Mouse (Mus musculus) cerebellum, adult 9-10 months (tissue): ENCODE data around the gene Morn1.

Experiments
- DNase-seq: peaks from one replicate; pipeline ENCODE4 v3.0.0; 2022

Morn1 gene

DNA sequence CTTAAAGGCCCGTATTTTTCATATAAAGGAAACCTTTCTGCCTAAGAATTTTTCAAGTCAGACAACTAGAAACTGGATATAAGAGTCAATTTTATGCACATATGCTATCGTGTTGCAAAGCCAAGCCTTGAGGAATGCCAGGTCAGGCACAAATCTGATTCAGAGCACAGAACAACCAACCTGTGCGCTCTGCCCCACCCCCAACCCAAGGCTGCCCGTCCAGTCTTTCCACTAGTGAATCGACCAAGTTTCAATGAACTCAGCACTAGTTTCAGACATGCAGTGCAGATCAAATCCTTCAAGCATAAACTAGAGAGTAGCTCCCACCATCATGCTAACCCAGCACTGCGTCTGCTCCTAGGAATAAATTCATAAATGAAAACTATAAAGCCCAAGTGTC is 6.7 kb upstream of the Morn1 start:
- DNase-seq = no peak

GRCm38 (mm10) chr4:155083553-155083952 is 2.8 kb upstream of the Morn1 start:
- no peak for DNase-seq

- no peak for DNase-seq
Measured at GRCm38 (mm10) chr4:155084351-155084750, 2.0 kb upstream of the Morn1 start.

DNA sequence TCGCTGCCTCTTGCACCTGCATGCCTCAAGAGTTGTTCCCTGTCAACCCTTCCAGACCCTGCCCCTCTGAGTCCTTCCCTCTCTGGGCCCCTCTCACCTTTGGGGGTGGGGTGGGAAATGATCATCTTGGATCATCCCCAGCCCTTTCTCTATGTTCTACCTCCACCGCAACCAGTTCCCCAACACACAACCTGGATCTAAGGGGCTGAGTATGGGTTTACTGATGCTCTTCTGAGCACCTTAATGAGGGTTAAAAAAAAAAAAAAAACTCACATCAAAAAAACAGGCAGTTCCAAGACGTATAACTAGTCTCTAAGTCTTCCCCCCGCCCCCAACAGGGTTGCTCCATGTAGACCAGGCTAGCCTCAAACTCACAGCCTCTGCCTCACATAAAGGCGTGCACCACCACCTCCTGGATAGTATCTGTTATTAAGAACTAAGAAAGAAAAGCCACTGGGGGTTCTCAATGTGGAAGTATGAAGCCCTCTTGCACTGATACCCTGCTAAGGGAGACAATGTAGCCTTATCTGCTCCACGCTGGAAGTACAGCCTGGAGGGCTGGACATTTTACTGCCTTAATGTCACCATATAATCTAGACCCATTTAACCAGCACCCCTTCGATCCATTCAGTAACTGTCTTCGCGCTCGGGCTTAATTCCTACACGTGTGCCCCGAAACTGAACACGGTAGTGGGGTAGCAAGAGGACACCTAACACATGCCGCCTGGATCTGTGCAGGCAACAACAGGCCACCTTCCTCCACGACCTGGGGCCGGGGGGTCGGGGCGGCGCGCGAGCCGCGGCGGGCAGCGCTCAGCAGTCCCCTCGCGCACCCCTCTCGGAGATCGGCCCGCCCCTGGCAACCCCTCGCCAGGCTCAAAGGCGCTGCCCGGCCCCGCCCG is 920 bp upstream of the Morn1 start:
- peak; percentile 58 for DNase-seq

DNA sequence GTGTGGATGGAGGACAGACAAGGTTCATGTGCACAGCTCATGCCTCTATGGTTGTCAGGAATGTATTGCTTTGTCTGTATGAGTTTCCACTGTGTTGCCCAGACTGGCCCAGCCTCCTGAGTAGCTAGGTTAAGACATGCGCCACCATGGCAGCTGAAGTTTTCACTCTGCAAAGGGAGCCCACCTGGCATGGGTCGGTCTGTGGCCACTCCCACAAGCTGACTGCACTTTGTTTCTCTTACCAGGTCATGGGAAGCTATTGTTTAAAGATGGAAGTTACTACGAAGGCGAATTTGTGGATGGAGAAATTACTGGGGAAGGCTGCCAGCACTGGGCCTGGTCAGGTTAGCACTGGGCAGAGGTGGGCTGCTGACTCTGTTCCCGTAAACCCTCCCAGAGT is 2.9 kb downstream of the Morn1 start:
- peak; percentile 52 for DNase-seq

- peak; percentile 53 for DNase-seq
Measured at GRCm38 (mm10) chr4:155090147-155090546, 3.8 kb downstream of the Morn1 start.

DNA sequence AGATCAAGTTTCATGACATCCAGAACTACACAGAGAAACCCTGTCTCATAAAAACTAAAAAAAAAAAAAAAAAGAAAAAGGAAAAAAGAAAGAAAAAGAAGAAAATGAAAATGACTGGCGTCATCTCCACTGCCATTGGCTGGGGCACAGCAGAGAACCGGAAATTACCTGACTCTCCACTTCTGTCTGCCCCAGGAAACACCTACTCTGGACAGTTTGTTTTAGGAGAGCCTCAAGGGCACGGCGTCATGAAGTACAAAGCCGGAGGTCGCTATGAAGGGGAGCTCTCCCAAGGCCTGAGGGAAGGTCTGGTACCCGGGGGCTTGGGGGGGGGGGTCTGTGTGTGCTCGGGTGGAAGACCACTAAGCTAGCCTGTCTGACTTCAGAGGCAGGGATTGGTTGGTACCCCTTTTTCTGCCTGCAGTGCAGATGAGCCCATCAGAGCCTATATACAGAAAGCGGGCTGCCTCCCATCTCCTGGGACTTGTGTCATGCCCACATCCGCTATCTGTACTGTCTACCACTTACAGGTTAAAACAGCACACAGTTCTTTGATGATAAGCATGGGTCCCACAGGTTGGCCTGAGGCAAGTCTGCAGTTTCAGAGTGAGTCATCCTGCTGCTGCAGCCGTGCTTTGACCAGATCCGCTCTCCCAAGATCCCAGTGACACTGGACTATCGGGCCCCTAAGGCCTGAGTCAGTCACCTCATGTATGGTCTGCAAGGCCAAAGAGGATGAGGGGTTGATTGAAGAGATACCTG is 4.5 kb downstream of the Morn1 start:
- peak; percentile 40 for DNase-seq

GRCm38 (mm10) chr4:155092718-155093430 is 6.5 kb downstream of the Morn1 start:
- peak; percentile 97 for DNase-seq

GRCm38 (mm10) chr4:155093431-155094149 is 7.2 kb downstream of the Morn1 start:
- no peak for DNase-seq

- DNase-seq = peak; percentile 72
Measured at GRCm38 (mm10) chr4:155094565-155094964, 8.2 kb downstream of the Morn1 start.

DNA sequence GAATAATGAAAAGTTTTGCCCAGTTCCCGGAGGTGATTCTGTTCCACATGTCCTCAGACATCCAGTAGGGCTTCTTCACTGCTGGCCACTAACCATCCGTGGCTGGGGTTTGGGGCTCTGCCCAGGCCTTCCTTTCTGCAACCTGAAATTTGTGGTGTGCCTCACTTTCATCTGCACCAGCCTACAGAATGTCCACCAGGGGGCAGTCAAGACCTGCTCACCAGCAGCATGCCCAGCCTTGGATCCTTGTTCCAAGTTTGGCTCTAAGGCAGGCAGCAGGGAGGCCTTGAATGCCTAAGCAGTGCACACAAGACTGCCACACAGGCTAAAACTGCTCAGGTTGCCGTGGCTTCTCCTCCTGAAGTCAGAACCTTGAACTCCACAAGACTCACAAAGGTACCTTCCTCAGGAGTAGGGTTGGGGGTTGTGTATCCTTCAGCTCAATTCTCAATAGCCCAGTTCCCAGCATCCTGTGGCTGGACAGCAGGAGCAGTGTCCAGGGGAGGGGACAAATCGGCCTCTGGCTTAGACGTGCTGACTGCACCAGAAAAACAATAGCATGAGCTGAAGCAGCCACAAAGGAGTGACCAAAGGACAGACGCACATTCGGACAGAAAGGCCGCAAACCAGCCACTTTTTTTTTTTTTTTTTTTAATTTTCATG is 9.0 kb downstream of the Morn1 start:
- peak; percentile 96 for DNase-seq

DNA sequence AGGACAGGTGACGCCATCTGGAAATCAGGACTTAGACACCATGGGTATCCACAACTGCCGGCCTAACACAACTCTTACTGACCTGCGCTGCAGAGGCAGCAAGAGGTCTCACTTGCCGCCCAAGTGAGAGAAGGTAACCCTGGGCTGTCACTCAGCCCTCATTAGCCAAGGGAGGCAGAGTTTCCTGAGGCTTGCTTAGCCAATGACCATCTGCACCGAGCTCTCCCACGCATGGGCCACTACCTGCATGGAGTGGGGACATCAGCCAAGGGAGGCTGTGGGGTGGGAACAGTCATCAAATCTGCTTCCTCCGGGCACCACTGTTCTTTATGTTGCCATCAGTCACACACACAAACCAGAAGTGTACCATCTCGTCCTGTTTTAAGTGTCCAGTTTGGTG is 9.6 kb downstream of the Morn1 start:
- peak; percentile 79 for DNase-seq

GRCm38 (mm10) chr4:155097452-155097851 is 11.1 kb downstream of the Morn1 start:
- DNase-seq = no peak

GRCm38 (mm10) chr4:155098572-155098971 is 12.2 kb downstream of the Morn1 start:
- no peak for DNase-seq

- DNase-seq = no peak
Measured at GRCm38 (mm10) chr4:155107886-155108285, 21.5 kb downstream of the Morn1 start.

DNA sequence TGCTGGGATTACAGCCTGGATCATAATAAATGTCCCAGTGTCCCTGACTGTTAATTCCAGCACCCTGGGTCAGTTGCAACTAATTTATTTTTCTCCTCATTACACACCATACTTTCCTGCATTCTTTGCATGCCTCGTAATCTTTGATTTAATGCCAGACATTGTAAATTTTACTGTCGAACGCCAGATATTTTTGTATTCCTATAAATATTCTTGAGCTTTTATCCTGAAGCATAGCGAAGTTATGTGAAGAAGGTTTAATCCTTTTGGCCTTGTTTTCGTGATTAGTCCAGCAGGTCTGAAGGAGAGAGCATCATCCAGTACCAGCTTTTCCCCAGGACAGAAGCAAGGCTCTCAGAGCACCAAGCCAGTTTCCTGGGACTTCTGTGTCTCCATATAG is 23.1 kb downstream of the Morn1 start:
- no peak for DNase-seq

DNA sequence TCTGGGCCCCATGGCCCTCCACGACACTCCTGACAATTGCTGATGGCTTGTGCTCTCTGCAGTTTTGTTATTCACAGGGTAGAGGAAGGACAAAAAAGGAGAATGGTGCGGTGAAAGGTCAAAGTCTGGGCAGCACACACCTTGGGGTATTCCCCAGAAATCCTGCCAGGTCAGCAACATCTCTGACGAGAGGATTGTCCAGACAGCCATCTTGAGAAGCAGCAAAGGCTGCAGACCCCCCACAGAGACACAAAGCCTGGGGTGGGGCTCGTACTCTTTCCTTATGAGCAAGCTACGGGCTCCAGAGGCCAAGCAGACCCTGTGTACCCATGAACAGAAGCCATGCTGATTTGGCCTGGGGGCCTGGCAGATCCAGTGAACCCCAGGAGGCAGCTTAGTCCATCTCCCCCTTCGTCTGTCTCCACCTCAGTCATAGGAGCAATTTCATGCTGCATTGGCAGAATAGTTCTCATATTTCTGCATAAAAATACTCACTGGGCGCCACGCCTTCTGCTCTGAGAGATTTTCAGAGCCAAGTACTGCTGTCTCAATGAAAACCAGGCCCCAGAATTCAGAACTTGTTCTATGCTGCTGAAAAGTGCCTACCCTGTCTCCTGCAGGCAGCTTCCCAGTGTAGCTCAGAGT is 27.5 kb downstream of the Morn1 start:
- DNase-seq = no peak

DNA sequence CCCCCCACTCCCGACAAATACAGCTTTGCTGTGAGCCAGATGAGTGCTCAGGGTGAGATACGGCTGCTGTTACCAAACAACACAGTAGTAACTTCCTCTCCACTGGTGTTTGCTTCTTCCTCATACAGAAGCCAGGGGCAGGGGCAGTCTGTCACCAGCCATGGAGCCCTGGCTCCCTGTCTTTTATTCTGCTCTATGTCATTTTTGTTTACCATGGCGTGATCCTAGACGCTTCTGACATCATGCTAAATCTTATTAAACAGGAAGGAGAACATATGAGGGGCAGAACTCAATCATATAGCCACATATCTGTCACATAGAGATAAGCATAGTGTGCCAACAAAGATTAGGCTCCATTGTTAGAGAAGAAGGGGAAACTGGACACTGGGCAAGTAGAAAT is 30.2 kb downstream of the Morn1 start:
- DNase-seq = no peak

DNA sequence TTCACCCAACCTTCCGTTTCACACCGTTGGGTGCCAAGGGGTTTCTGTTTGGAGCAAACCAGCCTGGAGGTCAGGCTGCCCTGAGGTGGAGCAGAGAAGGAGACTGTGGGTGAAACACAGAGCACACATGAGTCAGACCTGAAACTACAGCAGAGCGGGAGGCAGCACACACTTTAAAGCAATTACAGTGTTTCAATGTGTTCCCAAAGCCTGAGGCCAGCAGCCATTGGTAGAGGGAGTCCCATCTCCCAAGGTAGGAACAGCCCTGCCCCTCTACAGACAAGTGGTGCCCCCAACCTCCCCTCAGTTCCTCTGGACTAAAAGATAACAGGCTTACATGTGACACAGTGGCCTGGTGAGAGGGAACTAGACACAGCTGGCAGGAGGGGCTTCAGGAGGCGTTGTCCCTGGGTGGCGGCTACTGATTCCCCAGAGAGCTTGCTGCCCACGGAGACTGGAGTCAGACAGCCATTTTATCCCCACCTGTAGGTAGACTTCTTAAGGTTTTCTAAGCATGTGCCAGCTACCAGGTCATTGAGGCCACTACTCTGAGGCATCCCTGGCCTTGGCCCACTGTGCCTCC is 31.1 kb downstream of the Morn1 start:
- no peak for DNase-seq

DNA sequence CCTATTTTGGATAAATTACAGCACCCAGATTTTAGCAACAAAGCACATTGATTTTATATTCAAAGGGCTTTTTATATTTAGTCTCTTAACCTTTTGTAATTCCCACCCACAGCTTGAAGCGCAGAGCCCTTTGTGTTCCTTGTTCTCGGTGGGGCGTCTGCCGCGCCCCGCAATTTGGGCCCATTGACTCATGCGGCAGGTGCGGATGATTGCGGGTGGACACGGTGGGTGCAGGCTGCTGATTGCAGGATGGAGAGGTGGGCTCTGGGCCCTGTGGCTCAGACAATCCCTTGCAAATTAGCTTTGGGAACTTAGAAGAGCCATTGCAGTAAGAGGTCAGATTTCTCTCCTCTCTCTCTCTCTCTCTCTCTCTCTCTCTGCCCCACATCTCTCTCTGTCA is 31.9 kb downstream of the Morn1 start:
- no peak for DNase-seq

GRCm38 (mm10) chr4:155120038-155120437 is 33.7 kb downstream of the Morn1 start:
- DNase-seq = no peak
